Comparison of ENCODE assay signal across 9 mouse cellular contexts in the genomic region with DNA sequence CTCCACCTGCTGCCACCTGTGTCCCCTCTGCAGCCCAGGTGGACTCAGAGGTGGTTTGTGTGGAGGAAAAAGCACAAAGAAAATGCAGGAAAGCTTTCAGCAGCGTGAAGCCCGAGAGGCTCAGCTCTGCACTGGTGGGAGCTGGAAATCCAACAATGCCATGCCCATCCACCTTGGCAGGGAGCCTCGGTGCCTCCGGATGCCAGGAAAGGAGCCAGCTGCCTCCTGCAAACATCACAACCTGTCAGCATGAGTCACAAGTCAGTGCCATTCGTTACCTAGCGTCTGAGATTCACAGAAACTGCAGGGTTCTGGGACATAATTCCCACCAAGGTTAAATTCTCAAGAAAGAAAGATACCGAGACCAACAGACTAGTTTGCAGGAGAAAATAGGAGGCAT.
DNase-seq lines count a peak whose midpoint lies in the region; TF ChIP-seq lines count a peak whose summit lies in the region.
"Had no signal": no experiment of that assay in that cellular context is flagged by ENCODE, and none has a peak within 500 bp of the region (broad histone marks: within the 10 kb centered on the region; RNA-seq: fewer than 3 reads in every experiment).

No protein-coding gene starts in this region.

- no peak overlapping the region for H3K4me3 ChIP-seq in lung, adult 2 months (replicated peaks; ENCODE audit: extremely low read depth, low read depth, low read length)
- H3K4me3 ChIP-seq: limb, embryonic 15.5 days had no signal

- no peak for TF ChIP-seq CTCF in lung, adult 2 months (IDR thresholded peaks at IDR 0.05; ENCODE audit: insufficient read depth, low read length)

- TF ChIP-seq POLR2A in lung, adult 2 months (IDR thresholded peaks at IDR 0.05; ENCODE audit: borderline replicate concordance, extremely low read depth, low read depth, low read length) = no peak

- H3K4me1 ChIP-seq in lung, adult 2 months (ENCODE audit: control insufficient read depth, insufficient read depth, low read length) = peaks cover 4% of the 10 kb centered on the region; the same call in 1 of the 2 replicates

- peak; percentile 29 to 75 for DNase-seq in frontal cortex, adult 2 months (ENCODE audit: extremely low spot score in 1 of 2, low spot score in 1 of 2)
- DNase-seq in frontal cortex, postnatal 25 days (ENCODE audit: low spot score in 2 of 2) = no peak
- DNase-seq in right cerebral cortex, adult 18-20 months = peak; percentile 67
- DNase-seq in right cerebral cortex, postnatal 14 days = no peak
- DNase-seq in lung, adult 2 months = peak; percentile 16
- no peak for DNase-seq in thymus, postnatal 14 days
- no peak for DNase-seq in spleen, postnatal 14 days (ENCODE audit: low spot score in 2 of 2)
- no peak for DNase-seq in yolk sac, embryonic 10.5 days (ENCODE audit: low spot score)

- WGBS in lung, adult 2 months = 39% methylated on average over 7 of the region's 7 CpGs

Comparison
In these comparisons a context has a peak if more than half of its experiments do, and no peak if none do; other contexts are left out.
1. DNase-seq: peak in frontal cortex, adult 2 months (2 of 2), right cerebral cortex, adult 18-20 months (single experiment) and lung, adult 2 months (single experiment); none in frontal cortex, postnatal 25 days (0 of 2), right cerebral cortex, postnatal 14 days (single experiment), thymus, postnatal 14 days (single experiment), spleen, postnatal 14 days (0 of 2) and yolk sac, embryonic 10.5 days (single experiment).